Mouse (Mus musculus) heart, postnatal 0 days (tissue): ENCODE results near the gene Slc25a30.

ENCODE experiments used
- CTCF ChIP-seq: IDR thresholded peaks from 2 replicates; pipeline ENCODE4 v1.5.1; 2016; ENCODE audit warnings: antibody characterized with exemption, control low read depth, low read depth
- EP300 ChIP-seq: IDR thresholded peaks from 2 replicates; pipeline ENCODE4 v1.6.1; 2016; ENCODE audit warnings: antibody characterized with exemption, low read depth

DNA sequence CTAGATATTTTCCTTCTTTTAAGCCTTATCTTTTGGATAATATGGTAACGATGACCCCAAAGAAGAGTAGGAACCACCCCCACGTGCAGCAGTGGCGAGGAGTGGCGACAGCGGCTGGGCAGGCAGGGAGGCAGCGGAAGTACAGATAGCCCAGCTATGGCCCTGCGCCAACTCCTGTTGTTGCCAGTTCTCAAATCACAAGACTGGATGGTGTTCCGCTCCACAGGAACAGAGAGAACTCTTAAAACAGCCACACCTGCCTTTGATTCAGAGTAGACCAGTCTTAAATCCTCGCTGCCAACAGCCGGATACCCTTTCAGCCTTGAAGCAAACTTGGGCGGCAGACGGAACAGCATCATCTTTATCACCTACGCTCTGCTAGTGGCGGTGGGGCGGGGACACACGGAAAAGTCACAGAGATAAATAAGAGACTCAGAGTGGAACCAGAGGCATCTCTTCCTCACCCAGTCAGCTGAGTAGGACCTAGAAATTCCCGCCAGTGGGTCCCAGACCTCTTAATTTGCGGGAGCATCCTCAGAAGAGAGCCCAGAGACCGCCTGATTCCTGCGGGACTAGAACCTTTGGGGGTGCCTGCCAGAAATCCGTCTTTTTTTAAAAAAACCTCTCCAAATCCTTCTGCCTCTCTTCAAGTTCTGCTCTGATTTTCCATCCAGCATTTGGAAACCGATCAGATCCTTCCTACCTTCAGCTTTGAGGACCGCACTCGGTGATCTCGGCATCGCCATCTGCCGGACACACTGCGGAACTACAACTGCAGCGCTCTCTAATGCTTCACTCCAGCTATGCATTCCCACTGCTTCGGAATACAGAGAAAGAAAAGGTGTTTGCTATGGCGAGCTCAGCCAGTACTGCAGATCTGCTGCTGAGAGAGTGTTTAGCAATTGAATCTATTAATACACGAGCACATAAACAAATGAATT, 42.3 kb upstream of the Slc25a30 start:
- TF ChIP-seq CTCF, result peak; percentile 97
- peak; percentile 51; the same call in 1 of the 2 replicates for TF ChIP-seq EP300
